Mouse (Mus musculus) liver, embryonic 14.5 days (tissue): Measurements from ENCODE around the gene Spsb4.
"Not testable (repeated sequence)": the region's sequence is repeated elsewhere in the genome, so short reads cannot be mapped to it uniquely, and the experiment has no call there.

Source experiments
- CTCF ChIP-seq: IDR thresholded peaks from 2 replicates; pipeline ENCODE4 v1.5.1; 2016; ENCODE audit warnings: antibody characterized with exemption, low read depth, control low read depth
- EP300 ChIP-seq: IDR thresholded peaks from 2 replicates; pipeline ENCODE4 v1.6.1; 2016; ENCODE audit warnings: antibody characterized with exemption, low read depth

GRCm38 (mm10) chr9:96936427-96936826 lies 82.2 kb downstream of the Spsb4 start:
- TF ChIP-seq CTCF, EP300: not testable (repeated sequence)
